12 mouse cellular contexts compared by ENCODE assay signal in the genomic region with DNA sequence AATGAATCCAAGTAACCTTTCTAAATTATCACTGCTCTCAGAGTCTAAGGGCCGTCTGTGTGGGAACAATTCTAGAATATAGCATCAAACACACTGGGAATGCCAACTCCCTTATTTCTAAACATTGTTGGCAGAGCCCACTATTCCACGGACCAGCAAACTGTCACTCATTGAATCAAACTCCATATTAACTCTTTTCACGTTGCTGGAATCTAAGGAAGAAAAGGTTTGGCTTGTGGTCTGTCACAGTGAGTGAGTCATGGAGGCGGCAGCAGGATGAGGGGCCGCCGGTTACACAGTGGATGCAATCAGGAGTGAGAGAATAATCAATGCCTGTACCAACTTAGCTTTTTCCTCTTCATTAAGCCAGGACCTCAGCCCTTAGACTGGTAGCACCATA. TPM values are rescaled to one million over a fixed set of nuclear protein-coding genes. Genes with fewer than 3 reads are reported as not detected.
"Had no signal": no experiment of that assay in that cellular context is flagged by ENCODE, and none has a peak within 500 bp of the region (broad histone marks: within the 10 kb centered on the region; RNA-seq: fewer than 3 reads in every experiment).

No protein-coding gene starts in this region.

- H3K4me3 ChIP-seq: limb, embryonic 13.5 days; liver, embryonic 15.5 days; midbrain, embryonic 13.5 days; neural tube, embryonic 15.5 days had no signal

- H3K27me3 ChIP-seq: limb, embryonic 13.5 days; liver, embryonic 15.5 days; midbrain, embryonic 13.5 days; neural tube, embryonic 15.5 days had no signal

- H3K9ac ChIP-seq: limb, embryonic 13.5 days; liver, embryonic 15.5 days; midbrain, embryonic 13.5 days; neural tube, embryonic 15.5 days had no signal

- H3K4me2 ChIP-seq: limb, embryonic 13.5 days; liver, embryonic 15.5 days; midbrain, embryonic 13.5 days; neural tube, embryonic 15.5 days had no signal

- H3K9me3 ChIP-seq: limb, embryonic 13.5 days; liver, embryonic 15.5 days; midbrain, embryonic 13.5 days; neural tube, embryonic 15.5 days had no signal

- H3K4me1 ChIP-seq: liver, embryonic 15.5 days; midbrain, embryonic 13.5 days had no signal

- H3K36me3 ChIP-seq: limb, embryonic 13.5 days; liver, embryonic 15.5 days; midbrain, embryonic 13.5 days; neural tube, embryonic 15.5 days had no signal

- DNase-seq: left cerebral cortex, postnatal 4 days; lung, adult 2 months; lung, postnatal 36 days; thymus, adult 18-20 months; thymus, postnatal 14 days had no signal

- ATAC-seq: lung, postnatal 0 days had no signal

- H3K27ac ChIP-seq: limb, embryonic 13.5 days; liver, embryonic 15.5 days; midbrain, embryonic 13.5 days; neural tube, embryonic 15.5 days; stomach, postnatal 0 days had no signal

RNA-seq across cellular contexts. Expression of gene Rnf152, which starts 54.3 kb away (rescaled TPM):
- total RNA-seq: monocyte, adult 5-6 weeks had no signal
